Mouse (Mus musculus): ENCODE results near the gene Gm11634. TPM values are rescaled to one million over a fixed set of nuclear protein-coding genes. Genes with fewer than 3 reads are reported as not detected.
A peak's percentile ranks its signal among the peaks of the same experiment; 100 is the strongest.

The Gm11634 gene
- total RNA-seq, 1 experiment from 2014 or later, result not detected

GRCm38 (mm10) chr11:101582054-101583035 lies 16.7 kb downstream of the Gm11634 start, which contains the start of gene Tmem106a:
Gene Tmem106a (plus strand): TSS chr11:101582242.
- ATAC-seq (ENCODE audit: extremely low read depth, insufficient number of reproducible peaks, low FRiP score, poor library complexity, severe bottlenecking), result no peak

GRCm38 (mm10) chr11:101581081-101581764 lies 17.8 kb downstream of the Gm11634 start:
- ATAC-seq (ENCODE audit: extremely low read depth, insufficient number of reproducible peaks, low FRiP score, poor library complexity, severe bottlenecking), result no peak

GRCm38 (mm10) chr11:101576116-101576515 lies 22.9 kb downstream of the Gm11634 start:
- no peak for ATAC-seq (ENCODE audit: extremely low read depth, insufficient number of reproducible peaks, low FRiP score, poor library complexity, severe bottlenecking)

- no peak for ATAC-seq (ENCODE audit: extremely low read depth, insufficient number of reproducible peaks, low FRiP score, poor library complexity, severe bottlenecking)
Observed at GRCm38 (mm10) chr11:101568421-101568820, 30.6 kb downstream of the Gm11634 start.

- peak; percentile 85 for ATAC-seq (ENCODE audit: extremely low read depth, insufficient number of reproducible peaks, low FRiP score, poor library complexity, severe bottlenecking)
Observed at GRCm38 (mm10) chr11:101562391-101562790, 36.7 kb downstream of the Gm11634 start.

- no peak for ATAC-seq (ENCODE audit: extremely low read depth, insufficient number of reproducible peaks, low FRiP score, poor library complexity, severe bottlenecking)
Observed at GRCm38 (mm10) chr11:101556954-101557353, 42.1 kb downstream of the Gm11634 start.

GRCm38 (mm10) chr11:101556541-101556940 lies 42.5 kb downstream of the Gm11634 start:
- ATAC-seq (ENCODE audit: extremely low read depth, insufficient number of reproducible peaks, low FRiP score, poor library complexity, severe bottlenecking), result no peak

- ATAC-seq (ENCODE audit: extremely low read depth, insufficient number of reproducible peaks, low FRiP score, poor library complexity, severe bottlenecking), result no peak
Observed at GRCm38 (mm10) chr11:101553354-101553930, 45.6 kb downstream of the Gm11634 start.

- ATAC-seq (ENCODE audit: extremely low read depth, insufficient number of reproducible peaks, low FRiP score, poor library complexity, severe bottlenecking), result peak; percentile 92
Observed at GRCm38 (mm10) chr11:101552476-101553300, 46.4 kb downstream of the Gm11634 start.

GRCm38 (mm10) chr11:101551751-101552475 lies 47.1 kb downstream of the Gm11634 start, which contains the start of the genes Brca1 and Nbr1:
Gene Brca1 (minus strand): TSS chr11:101551955.
Gene Nbr1 (plus strand): TSS chr11:101552149.
- ATAC-seq (ENCODE audit: extremely low read depth, insufficient number of reproducible peaks, low FRiP score, poor library complexity, severe bottlenecking), result peak; percentile 72

- ATAC-seq (ENCODE audit: extremely low read depth, insufficient number of reproducible peaks, low FRiP score, poor library complexity, severe bottlenecking), result no peak
Observed at GRCm38 (mm10) chr11:101548526-101548925, 50.5 kb downstream of the Gm11634 start.

GRCm38 (mm10) chr11:101544132-101544531 lies 54.9 kb downstream of the Gm11634 start:
- ATAC-seq (ENCODE audit: extremely low read depth, insufficient number of reproducible peaks, low FRiP score, poor library complexity, severe bottlenecking), result no peak

Other genes starting within 250 kb of the Gm11634 start
- gene G6pc, start 231.7 kb downstream of the Gm11634 start, total RNA-seq (2017), result not detected in 2 replicates
- 15.7 and 18.7 TPM in 2 replicates for gene Aarsd1, start 181.6 kb downstream of the Gm11634 start, total RNA-seq (2017)
- 0.37 and 0.93 TPM in 2 replicates for gene Gm27029, start 174.5 kb downstream of the Gm11634 start, total RNA-seq (2017)
- gene Rundc1, start 174.2 kb downstream of the Gm11634 start, total RNA-seq (2017), result 10.0 and 12.0 TPM in 2 replicates
- 0.49 and 1.5 TPM in 2 replicates for gene Ptges3l, start 173.9 kb downstream of the Gm11634 start, total RNA-seq (2017)
- gene Rpl27, start 157.0 kb downstream of the Gm11634 start, total RNA-seq (2017), result 281 and 354 TPM in 2 replicates
- 69.7 and 73.4 TPM in 2 replicates for gene Ifi35, start 150.8 kb downstream of the Gm11634 start, total RNA-seq (2017)
- gene Rnd2, start 134.3 kb downstream of the Gm11634 start, total RNA-seq (2017), result 0.70 TPM in 1 of 2 replicates, not detected in the other
- 5.9 and 7.7 TPM in 2 replicates for gene Vat1, start 133.0 kb downstream of the Gm11634 start, total RNA-seq (2017)
- gene Brca1, start 47.3 kb downstream of the Gm11634 start, total RNA-seq (2017), result 4.8 and 5.6 TPM in 2 replicates
- 166 and 171 TPM in 2 replicates for gene Nbr1, start 47.1 kb downstream of the Gm11634 start, total RNA-seq (2017)
- 6.9 and 7.2 TPM in 2 replicates for gene Tmem106a, start 17.0 kb downstream of the Gm11634 start, total RNA-seq (2017)
- 20.4 and 31.3 TPM in 2 replicates for gene Rdm1, start 27.9 kb upstream of the Gm11634 start, total RNA-seq (2017)
- 2.2 and 2.7 TPM in 2 replicates for gene Arl4d, start 66.3 kb upstream of the Gm11634 start, total RNA-seq (2017)
- 60.8 and 61.8 TPM in 2 replicates for gene Dhx8, start 133.7 kb upstream of the Gm11634 start, total RNA-seq (2017)
- gene Etv4, start 186.1 kb upstream of the Gm11634 start, total RNA-seq (2017), result not detected in 2 replicates

Data from neutrophil, adult 5-6 weeks (primary cell).